Mouse (Mus musculus): ENCODE measurements around the gene Cenpq.

Gene Cenpq

DNA sequence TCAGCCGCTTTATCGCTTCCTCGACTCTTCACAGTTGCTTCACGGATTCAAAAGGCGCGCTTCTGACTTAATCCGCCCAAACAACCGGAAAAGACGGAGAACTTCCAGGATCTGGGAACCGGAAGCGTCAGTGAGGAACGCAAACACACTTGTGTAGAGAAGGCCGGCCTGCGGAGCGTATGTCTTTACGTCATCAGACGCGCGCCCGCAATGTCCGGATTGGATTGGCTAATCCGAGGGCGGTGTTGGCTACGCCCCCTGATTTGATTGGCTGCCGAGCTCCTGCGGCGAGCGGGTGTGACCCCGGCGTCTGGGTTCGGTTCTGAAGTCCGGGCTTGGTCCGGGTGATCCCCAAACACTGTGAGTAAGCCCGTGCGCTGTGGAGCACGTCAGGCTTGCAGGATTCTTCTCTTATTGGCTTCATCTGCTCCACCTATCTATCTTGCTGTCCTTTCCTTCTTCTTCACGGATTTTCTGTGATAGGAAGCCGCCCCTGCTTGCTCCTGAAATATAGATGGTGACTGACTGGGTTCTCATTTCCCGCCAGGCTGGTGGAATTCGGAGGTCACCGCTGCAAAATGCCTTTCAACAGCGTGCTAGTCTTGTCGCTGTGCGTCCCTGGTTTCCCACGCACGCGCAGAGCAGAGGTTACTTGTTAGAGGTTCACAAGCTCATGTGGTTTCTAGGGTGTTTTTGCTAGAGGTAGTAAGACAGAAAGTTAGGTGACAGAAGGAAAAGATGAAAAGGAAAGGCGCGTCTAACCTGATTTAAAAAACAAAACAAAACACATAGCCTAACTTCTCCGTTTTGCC is at the start of gene Cenpq, which contains the start of gene Mut:
TSS of gene Cenpq (minus strand) at position 628 of the 812 bp plus-strand sequence.
TSS of gene Mut (plus strand) at position 266 of the 812 bp plus-strand sequence.
- DNase-seq (ENCODE audit: low read depth, low spot score), result peak; percentile 100

DNA sequence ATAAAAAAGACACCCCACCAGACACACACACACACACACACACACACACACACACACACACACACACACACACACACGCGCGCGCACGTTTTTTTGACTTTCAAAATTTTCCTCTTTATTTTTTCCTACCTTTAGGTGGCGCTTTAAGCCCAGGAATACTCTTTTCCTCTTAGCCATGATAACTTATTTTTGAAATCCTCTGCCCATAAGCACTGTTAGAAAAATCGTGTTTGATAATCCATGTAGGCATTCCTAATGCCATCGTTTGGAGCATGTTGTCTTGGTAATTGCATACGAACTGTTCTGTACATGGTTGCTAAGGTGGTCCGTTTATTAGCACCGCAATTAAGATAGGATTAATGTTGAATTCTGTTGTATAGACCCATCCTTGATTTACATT is 43.1 kb upstream of the Cenpq start:
- peak; percentile 23 for DNase-seq (ENCODE audit: low read depth, low spot score)

DNA sequence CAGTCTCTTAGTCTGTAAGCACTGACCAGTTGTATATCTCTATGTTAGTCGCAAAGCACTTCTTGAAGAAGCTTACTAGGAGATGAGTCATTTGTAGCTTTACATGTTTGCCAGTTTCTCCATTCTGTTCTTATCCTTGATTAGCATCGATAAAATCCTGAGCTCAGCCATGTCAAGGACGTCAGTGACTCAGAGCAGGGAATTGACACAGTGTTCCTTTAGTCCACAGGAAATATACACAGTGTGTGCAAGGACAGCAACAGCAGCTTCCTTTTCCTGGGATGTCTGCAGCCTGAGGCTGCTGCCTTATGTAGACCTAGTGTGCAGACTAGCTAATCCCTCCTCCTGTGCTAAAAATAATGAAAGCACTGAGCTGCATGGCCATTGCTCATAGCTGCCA is 13.7 kb upstream of the Cenpq start:
- DNase-seq (ENCODE audit: low read depth, low spot score), result peak; percentile 6

DNA sequence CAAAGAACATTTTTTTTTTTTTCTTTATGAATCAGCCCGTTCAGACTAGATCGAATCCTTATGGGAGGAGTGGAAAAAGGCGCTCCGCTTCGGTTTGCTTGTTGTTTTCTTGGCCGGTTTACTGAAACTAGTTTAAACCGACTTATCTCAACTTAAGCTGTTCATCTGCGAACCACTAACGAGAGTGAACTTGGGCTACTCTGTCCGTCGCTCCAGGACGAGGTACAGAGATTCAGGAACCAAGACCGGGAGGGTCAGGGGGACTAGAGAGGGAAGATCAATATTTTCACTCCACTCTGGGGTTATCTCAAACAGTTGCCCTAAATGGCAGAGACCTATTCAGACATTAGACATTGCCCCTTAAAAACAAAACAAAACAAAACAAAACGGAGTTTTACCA is 862 bp downstream of the Cenpq start:
- no peak for DNase-seq (ENCODE audit: low read depth, low spot score)

DNA sequence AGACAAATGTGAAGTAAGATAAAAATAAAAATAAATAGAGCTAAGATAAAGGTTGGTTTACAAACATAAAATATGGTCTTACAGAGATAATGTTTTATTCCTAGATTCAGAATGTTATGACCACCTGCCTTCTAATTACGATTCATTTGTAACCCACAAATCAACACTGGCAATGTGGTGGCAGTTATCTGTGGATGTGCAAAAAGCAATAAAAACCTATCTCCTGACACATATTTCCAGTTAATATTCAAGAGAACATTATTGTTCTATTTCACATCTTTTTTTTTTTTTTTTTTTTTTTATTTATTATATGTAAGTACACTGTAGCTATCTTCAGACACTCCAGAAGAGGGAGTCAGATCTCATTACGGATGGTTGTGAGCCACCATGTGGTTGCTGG is 19.3 kb downstream of the Cenpq start:
- no peak for DNase-seq (ENCODE audit: low read depth, low spot score)

DNA sequence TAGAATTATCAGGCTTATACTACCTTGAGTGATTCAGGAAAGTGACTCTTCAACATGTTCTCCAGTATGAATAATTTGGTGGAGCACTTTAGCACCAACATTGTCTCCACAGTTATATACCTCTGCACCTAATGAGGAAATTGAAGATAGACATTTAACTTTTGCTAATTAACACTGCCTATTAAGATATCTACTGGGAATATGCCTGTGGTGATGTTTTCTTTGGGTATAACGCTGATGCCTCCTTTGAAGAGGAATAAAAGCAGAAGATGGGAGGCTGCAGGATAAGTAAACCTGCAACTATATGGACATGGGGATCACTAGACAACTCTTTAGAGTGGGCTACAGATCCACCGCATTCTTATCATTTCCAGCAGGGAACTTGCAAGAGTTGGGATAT is 20.6 kb downstream of the Cenpq start, which contains the start of gene Glyatl3:
TSS of gene Glyatl3 (minus strand) at position 101 of the 400 bp plus-strand sequence.
- DNase-seq (ENCODE audit: low read depth, low spot score), result no peak

DNA sequence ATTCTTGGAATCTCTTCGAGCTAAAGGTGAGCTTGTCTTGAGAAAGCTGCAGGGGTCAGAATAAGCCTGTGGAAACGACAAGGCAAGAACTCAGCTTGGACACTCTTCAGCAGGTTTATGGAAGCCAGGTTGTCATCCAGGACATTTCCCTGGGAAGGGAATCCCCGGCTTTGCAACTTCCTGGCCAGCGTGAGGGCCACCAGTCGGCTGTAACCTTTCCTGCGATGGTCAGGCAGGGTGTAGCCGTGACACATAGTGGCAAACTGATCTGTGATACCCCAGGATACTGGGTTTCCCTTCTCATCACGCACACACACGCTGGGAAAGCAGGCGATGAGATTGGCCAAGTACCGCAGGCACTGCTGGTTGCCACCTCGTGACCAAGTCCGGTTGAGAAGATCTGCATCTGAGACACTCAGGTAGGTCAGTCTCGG is 30.1 kb downstream of the Cenpq start:
- peak; percentile 51 for DNase-seq (ENCODE audit: low read depth, low spot score)

DNA sequence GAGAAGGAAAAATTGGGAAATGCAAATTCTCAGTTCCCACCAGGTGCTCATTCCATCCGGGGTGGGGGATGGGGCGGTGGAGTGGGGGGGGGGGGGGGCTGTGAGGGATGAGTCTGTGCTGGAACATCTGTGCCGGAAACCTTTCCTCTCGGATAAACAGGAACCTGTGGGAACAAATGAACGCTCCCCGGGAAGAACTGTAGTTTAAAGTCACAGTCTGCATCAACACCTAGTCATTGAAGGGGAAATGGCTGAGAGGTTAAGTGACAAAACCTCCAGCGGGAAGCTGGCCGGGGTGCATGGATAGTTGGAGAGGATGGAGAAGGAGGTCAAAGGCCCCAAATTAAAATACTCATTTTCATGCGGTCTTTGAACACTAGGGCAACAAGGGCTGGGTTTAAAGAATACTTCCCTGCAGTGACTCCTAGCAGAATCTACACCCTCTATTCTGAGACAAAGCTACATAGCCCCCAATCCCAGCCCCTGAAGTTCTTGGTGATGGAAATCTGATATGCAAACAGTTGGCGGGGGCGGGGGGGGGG is 30.7 kb downstream of the Cenpq start:
- no peak for DNase-seq (ENCODE audit: low read depth, low spot score)

DNA sequence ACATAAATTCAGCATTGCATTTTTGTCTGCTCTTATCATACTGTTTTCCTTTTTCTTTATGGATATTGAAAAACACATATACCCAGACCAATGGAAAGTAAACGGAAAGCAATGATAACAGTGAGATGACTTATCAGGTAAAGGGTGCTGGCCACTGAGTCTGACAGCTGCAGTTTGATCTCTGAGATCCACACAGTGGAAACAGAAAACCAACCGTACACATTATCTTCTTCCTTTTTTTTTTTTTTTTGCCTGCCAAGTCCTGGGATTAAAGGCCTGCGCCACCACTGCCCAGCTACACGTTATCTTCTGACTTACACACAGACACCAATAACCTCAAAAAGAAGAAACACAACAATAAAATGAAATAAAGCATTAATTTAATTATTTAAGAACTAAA is 31.5 kb downstream of the Cenpq start:
- no peak for DNase-seq (ENCODE audit: low read depth, low spot score)

DNA sequence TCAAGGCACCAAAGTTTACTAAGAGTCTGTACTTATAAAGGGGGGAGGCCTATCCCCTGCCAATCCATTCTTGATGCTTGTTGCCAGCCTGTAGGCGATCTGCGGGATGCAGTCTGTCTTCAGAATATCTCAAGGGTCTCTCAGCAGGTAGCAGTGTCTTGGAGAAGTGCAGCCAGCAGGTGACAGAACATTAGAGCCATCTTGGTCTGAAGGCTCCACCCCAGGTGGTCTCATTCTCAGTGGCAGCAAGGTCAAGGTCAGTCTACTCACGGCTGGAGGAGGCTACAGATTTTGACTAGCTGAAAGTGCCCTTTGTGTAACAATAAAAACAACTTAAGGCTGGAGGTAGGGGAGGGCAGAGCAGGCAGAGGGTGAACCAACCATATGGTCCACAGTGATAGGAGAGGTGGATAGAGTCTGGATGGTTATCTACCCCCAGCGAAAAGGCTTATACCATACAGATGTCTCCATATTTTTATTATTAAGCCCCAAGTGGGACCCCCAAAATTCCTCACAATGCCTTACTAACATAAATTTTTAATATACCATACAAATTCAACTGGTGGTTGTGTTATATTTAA is 35.0 kb downstream of the Cenpq start:
- no peak for DNase-seq (ENCODE audit: low read depth, low spot score)

DNA sequence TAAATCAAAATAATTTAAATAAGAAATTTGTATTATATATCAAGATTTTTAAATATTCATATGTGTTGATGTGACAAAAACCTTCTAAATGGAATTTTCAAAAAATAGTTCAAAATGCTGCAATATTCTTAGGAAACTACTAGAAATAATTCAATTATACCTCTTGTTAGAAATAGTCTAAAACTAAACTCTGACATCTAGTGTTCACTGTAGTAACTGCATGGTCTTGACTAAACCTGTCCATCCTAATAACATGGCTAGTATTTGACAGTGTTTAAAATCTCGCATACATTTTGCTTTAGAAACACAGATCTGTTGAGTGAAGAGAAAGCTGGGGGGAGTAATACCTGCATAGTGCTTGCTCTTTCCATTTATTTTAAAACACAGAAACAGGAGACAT is 38.0 kb downstream of the Cenpq start:
- peak; percentile 28 for DNase-seq (ENCODE audit: low read depth, low spot score)

DNA sequence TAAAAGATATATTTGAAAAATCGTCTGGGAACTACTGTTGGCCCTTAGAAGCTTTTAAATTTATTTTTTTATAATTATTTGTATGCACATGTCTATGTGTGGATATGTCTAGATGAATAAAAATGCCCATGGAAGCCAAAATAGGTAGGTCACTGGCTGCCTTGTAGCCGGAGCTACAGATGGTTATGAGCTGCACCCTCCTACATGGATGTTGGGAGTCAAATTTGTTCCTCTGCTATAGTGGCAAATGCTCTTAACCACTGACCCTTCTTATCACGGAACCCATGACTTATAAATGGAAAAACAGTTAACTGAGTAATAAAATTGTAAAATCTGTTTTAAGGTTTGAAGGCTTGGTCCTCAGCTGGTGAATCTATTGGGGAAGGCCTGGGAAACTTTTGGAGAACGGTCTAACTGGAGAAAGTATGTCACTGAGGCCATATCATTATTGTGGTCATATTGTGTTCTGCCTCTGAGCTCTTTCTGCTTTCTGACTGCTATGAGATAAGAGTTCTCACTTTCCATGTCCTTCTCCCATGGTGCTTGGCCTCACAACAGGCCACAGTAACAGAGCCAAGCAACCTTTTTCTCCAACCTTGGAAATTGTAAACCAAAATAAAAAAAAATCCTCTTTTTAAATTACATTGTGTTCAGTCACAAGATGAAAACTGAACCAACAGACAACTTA is 46.9 kb downstream of the Cenpq start:
- DNase-seq (ENCODE audit: low read depth, low spot score), result no peak

DNA sequence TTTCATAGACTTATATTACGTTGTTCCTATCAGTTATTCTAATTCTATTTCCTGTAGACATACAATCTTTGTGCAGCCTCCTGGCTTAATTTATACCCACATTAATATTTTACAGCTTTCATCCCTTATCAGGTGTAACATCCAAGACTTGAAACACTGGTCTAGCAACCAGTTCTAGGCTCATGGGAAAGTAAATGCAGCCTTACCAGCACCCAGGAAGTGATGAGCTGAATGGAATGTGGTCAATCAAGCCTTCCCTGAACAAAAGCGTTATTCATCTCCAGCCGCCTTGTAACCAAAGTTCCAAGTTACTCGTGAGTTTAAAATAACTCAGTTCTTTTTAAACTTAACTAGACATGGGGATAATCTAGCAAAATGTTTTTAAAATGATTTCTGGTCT is 49.7 kb downstream of the Cenpq start:
- no peak for DNase-seq (ENCODE audit: low read depth, low spot score)

DNA sequence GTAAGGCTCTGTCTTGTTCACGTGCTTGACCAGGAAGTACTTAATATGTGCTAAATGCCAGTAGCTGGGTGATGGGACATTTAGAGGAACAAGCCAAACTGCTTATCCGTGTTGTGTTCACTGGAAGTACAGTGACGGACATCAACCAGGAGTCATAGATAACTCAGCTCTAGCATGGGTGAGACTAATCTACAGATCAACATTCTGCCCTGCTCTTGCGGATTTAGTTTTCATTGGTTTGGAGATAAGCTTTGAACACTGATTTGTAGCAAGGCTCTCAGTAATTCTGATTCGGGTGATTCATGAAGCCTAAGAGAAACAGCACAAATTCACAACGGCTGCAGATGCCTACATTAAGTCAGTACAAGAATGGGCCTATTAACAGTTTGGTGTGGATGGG is 52.7 kb downstream of the Cenpq start:
- no peak for DNase-seq (ENCODE audit: low read depth, low spot score)

DNA sequence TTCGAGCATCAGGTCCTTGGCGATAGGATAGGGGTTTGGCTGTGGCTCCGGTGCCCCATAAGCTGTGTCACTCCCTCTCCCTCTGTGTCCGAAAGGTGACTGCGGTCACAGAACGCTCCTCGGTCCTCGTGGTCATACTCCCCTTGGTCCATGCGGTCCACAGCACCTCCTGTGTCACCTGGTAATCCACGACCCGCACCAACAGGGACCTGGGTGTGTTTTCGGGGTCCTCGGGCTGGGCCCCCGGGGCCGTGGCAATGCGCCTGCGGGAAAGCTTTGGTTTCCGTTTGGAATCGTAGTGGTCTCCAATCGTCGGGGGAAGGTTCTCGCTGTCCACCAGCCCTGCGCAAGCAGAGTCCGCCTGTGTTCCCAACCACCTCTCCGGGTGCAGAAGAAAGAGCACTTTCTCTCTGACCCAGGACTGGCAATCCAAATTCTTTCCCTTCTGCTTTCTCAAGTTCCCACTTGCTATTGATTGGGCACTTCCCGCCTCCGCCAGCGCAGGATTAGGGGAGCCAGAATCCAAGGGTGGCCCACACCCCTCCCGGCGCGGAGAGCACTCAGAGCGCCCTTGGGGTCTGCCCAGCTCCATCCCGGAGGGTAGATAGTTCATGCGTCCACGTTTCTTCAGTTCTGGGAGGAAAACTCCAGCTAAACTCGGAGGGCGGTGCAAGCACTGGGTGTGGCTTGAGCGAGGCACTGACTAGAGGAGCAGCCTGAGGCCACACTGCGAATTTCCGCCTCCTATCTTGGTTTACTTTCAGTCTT is 54.7 kb downstream of the Cenpq start, which contains the start of gene 9130008F23Rik:
TSS of gene 9130008F23Rik (minus strand) at position 636 of the 768 bp plus-strand sequence.
- DNase-seq (ENCODE audit: low read depth, low spot score), result peak; percentile 12

DNA sequence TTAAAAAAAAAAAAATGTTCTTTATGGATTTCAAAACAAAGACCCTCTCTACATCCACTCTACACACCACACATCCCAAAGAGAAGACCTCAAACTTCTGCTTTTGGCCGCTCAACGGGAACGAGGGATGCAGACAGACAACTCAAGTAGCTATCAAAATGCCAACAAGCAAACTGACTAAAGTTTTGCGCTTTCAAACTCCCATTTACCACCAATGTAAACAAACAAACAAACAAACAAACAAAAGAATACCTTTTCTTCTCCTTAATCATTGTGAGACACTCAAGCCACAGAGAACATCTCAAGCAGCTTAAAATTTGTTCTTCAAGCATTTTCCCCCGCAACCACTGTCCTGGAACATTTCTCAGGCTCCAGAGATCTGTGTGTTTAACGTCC is 55.3 kb downstream of the Cenpq start:
- DNase-seq (ENCODE audit: low read depth, low spot score), result no peak

DNA sequence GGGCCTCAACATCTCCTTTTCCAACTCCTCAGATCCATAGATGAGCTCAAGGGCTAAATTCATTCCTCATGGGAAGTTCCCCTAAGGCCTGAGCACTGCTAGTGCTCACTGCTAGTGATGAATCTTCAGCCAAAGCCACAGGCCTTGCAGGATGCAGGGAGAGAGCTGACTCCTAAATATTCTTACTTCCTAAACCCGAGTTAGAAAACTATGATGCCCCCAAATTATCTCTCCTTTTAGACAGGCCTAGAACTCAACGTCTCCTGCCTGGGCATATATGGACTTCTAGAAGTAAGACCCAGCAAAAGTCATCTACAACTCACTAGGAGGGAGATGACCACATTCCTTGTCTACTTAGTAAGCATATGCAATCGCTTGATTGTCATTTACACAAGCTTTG is 57.1 kb downstream of the Cenpq start:
- DNase-seq (ENCODE audit: low read depth, low spot score), result no peak

DNA sequence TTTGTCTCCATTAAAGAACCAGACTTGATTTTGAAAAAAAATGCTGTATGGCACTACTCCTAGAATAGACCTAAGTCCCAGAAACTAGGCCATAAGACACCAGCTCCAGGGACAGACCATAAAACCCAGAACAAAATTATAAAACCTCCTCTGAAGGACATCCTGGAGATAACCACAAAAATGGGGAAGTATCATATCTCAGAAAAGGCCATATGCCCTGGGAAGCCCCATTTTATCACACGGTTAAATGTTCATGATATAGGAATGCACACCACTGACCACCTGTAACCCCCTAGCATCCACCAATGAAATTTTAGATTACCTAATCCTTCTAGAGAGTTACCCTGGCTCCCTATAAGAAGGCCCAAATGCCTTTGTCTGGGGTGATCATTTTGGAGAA is 59.3 kb downstream of the Cenpq start:
- DNase-seq (ENCODE audit: low read depth, low spot score), result no peak

DNA sequence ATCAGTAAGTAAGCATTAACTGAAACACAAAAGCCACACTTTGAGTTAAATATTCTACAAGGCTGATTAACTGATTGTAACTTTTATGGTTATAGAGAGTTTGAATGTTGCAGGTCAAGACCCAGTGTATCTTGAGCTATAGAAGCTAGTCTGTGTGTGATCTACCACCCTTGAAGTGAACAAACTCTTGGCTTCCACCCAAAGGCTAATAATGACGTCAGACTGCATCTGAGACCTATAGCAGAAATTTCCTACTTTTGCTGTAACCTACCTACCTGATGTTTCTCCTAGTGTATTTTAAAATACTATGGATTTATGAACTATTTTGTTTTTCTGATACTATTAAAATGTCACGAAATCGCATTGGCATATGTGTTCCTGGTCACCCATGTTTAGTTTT is 60.1 kb downstream of the Cenpq start:
- no peak for DNase-seq (ENCODE audit: low read depth, low spot score)

DNA sequence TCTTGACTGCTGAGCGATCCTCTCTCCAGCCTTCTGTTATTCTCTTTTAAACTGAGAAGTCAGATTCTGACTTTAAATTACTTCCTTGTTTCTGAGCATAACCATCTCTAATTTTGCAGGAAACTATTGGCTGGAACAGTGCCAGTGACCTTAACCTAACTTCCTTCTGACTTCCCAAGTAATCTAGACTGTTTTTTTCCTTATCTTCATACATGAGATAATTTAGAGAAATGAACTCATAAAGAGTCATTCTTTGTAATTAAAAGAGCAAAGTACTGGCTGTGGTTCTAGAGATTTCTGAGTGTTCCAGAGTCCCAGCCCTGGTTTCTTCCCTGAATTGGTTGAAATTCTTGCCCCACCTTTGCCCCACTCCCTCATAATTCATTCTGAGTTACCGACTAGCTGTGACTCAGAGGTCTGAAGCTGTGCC is 61.2 kb downstream of the Cenpq start:
- DNase-seq (ENCODE audit: low read depth, low spot score), result no peak
